Mouse (Mus musculus) adrenal gland, adult (tissue): ENCODE measurements around the gene Srrm4.

Experiments used
- DNase-seq, 2 experiments: peaks; one replicate each; pipeline ENCODE4 v3.0.0; 2022 to 2023; ENCODE audit warnings: low spot score in 1 of 2; ENCODE audit not compliant: inconsistent age in 2 of 2

The Srrm4 gene

DNA sequence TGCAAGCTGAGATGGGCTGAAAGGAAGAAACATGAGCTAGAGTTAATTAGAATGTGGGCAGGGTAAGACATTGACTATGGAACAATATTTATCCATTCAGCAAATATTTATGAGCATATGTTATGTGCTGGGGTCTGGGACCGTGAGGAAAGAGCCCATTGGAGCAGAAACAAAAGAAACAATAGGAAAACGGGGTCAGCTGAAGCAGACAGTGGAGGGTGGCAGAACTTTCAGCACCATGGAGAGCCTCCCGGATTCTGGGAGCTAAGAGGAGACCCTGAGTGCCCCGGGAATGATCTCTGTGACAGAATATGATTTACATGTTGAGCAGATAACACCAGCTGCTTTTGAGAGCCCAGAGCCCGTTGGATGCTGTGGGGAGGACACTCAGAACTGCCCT is 37.7 kb downstream of the Srrm4 start:
- DNase-seq: peak in 1 of 2 experiments; percentile 61

DNA sequence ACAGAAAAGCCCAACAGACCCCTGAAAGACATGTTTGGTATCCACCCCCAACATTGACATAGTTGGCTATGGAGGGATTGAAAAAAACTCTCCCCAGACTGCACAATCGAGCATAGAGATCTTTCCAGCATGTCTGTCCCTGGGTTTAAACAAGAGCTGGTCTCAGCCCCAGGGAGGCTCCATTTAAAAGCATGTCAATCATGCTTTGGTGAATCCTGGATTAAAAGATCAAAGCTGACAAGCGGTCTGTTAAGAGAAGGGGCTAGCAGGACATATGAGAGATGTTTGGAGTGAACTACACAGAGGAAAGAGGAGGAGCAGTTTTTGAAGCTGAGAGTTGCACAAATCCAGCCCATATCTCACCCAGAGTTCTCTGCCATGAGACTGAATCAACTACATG is 38.5 kb downstream of the Srrm4 start:
- DNase-seq: no peak

DNA sequence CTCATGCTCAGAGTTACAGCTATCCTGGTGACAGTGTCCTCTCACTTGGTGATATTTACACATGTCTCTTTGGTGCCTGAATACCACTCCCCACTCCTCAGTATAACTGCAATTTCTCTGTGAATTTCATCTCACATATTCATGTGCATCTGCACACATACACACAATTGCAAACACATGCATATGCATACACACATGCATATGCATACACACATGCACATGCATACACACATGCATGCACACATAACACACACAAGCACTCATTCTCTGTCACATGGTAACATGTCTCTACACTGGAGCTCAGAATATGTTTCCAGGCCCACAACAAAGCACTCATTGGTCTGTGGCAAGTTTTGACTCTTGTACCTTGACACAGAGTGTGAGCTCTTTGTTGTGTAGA is 39.0 kb downstream of the Srrm4 start:
- no peak for DNase-seq

DNA sequence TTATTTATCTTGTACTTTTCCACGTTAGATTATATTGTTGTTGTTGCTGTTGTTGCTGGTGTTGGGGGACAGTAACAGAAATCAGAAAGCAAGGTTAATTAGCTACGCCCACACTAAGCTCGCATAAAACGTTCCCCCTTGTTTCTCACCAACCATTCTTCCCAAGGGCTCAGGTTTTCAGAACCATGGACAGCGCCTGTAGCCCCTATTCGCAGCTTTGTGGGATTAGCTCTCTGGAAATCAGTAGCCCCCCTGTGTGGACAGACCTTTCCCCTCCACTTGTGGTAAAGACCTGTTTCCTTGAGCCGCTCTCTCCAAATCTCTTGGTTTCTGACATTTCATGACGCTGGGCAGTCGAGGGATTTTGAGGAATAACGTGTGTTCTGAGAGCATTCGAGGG is 45.9 kb downstream of the Srrm4 start:
- peak in 1 of 2 experiments; percentile 48 for DNase-seq

DNA sequence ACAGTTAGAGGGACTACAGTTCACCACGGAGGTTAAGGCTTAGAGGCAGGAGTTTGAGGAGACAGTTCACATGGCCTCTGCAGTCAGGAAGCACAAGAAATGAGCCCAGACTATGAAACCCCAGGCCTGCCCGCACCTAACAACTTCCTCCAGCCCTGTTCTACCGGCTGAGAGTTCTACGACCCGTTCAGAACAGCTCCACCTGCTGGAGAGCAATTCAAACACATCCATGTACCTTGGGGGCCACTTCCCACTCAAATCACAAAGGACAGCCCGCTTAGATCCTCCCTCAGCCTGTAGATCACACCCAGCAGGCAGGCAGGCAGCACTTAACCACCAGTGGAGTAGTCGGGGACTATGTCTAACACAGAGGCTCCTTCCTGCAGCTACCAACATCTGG is 49.3 kb downstream of the Srrm4 start:
- peak in 1 of 2 experiments; percentile 33 for DNase-seq

DNA sequence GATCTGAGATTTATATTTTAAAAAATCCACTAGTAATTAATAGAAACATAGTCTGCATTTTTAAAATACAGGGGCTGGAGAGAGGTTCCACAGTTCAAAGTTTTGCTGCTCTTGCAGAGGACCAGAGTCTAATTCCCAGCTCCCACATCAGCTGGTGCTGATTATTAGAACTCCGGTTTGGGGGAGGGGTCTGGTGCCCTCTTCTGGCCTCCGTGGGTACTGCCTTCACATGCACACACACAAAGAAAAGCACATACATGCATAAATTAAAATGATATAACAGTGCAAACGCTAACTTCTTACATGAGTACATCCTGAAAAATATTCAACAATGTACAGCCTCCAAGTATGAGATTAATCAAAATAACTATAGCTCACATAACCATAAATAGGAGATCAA is 50.5 kb downstream of the Srrm4 start:
- no peak for DNase-seq

DNA sequence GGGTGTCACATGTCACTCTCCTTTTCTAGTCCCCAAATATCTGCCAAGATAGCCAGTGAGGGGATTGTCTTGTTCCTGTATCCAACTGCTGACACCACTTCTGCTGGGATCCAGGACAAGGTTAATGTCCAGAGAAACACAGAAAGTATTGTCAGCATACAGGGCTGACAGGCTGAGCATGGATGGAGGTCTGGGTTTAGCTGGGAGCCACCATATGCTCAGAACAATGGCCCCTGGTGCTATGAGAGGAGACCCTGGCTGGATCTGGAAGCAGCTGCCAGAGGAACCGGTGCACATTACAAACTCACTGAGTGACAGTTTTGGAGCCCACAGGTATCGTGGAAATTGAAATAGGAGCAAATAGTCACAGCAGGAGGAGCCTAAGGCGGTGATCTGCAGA is 52.3 kb downstream of the Srrm4 start:
- DNase-seq: no peak

DNA sequence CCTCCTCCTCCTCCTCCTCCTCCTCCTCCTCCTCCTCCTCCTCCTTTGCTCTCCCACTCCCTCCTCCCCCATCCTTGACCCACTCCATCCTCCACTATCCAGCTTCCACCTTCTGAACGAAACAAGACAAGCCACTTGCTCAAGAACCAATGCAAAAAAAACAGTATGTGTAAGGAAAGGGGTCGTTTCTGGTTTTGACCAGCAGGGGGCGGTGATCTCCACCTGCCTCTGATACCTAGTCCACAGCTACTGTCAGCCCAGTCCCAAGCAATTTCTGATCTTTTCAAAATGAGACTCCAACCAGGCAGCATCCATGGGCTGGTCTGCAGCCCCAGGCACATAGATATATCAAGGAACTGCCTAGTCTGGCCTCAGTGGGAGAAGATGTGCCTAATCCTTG is 53.1 kb downstream of the Srrm4 start:
- DNase-seq: peak in 1 of 2 experiments; percentile 58

DNA sequence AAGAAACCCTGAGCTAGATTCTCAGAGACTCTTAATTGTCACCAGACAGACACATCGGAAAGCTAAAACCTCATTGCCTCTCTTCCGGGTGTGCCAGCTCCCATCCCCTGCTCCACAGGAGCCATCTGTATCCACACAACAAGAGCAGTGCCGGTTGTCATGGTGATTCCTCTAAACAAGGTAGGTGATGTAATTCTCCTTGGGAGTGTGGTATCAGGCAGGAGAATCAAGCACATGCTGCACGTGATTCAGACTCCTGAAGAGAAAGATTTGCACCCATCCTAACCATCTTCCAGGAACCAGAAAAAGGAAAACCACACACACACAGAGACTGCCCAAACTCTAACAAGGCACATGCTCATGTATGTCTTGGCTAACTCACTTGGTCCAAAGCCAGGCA is 65.3 kb downstream of the Srrm4 start:
- DNase-seq: no peak

DNA sequence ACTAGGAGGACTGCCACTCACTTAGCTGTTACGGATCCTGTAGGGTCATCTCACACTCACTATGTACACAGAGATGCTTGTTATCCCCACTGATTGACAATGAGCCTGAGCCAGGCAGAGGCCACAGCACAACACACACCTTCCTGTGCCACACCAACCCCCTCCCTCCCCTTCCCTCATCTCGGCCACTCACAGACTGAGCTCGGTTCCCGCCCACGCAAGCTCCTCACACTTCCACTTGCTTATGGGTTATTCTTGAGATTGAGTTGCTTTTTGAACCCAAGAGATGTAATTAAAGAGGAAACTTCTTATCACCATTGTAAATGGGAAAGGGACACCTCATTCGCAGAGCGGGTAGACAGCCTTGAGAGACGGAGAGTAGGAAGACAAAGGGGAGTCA is 66.3 kb downstream of the Srrm4 start:
- DNase-seq: no peak

DNA sequence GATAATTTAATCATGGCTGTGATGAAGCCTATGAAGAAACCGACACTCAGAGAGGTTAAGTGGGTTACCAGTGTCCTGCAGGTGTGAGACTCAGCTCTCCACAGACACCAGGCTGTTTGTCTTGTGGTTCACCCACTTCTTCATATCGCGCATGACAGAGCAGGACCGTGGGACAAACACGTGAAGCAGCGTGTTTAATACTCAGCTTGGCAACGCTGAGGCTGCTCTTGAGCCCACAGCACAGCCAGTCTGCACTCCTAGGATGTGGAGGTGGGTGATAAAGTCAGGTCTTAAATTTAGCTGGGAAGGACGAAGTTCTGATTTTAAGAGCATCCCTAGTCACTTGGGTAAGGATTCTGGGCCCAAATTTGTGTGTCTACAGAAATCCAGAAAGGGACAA is 68.1 kb downstream of the Srrm4 start:
- no peak for DNase-seq

DNA sequence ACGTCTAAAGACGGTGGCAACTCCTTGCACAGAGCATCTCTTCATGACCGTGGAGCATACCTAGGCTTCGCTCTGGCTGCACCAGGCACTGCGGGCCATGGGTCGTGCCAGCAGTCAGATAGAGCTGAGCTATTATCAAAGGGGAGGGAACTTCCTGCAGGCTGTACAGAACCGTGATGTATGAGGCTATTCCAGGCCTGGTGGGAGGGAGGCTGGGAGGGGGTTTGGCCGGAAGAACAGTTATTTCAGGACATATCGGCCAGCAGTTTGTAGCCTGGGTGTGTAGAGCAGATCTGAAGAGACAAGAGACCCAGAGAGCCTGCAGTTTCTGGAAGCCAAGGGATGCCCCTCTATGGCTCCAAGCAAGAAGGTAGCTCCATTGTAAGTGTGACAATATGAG is 68.5 kb downstream of the Srrm4 start:
- DNase-seq: no peak

DNA sequence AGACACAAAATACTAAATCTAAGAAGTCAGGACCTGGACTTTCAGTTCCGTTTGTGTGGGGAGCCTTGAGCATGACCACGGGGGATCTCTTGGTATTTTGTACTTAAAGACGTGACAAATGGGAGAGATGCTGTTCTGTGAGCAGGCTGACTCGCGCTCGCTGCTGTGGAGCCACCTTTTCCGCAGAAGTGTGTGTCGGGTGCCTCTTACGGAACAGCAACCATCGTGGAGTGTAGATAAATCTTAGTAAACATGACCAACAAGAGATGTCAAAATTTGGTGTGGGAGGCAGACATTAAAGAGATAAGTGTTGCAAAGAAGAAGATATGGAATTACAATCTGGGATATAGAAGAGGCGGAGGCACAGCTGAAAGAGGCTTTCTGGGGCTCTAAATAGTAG is 69.3 kb downstream of the Srrm4 start:
- no peak for DNase-seq

DNA sequence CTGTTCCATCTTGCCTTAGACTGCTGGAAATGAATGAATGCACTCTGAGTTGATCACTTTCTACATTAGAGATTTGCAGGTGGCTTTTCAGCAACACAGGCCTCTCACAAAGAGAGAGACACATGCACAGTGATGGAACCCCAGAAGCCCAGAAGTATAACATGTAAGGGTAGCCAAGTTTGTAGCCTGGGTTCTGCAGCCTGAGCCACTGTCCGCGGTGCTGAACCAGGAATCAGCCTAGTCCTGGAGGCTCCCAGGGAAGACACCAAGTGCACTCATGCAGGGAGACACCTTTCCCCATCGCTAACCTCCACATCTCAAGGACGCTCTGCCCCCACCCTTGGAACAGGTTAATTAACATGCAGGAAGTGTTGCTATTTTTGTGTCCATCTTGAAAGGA is 73.6 kb downstream of the Srrm4 start:
- peak in 1 of 2 experiments; percentile 49 for DNase-seq

DNA sequence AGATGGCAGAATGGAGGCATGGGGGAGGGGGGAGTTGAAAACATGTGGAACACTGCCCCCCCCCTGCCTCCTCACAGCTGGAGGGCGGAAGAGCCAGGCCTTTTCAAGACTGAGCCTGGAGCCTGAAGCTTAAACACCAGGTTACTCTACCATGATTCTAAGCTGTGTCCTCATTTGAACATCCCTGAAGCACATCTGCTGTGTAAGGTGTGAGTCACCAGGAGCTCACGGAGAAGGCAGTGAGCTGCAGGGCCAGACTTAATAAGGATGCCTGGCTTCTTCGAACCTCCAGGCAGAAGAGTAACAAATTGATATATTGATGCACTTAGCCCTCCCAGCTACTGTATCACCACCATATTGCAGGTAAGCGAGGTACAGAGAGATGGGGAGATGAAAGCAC is 79.5 kb downstream of the Srrm4 start:
- peak in 1 of 2 experiments; percentile 47 for DNase-seq

DNA sequence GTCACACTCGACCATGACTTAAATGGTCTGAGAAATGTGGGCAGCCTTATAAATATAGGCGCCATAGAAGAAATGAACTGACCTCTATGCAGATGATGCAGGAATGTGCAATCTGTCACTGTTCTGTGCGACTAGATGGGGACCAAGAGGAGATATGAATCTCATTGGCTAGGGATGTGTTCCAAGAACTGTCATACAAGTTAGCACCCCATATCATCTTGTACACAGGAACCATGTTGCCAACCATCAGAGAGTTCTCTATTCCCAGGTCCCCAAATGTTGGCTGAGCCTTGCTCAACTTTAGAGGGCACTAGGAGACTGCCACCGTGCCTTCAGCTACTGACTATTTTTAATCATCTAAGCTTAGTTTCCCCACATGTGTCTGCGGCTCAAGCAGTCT is 81.4 kb downstream of the Srrm4 start:
- no peak for DNase-seq

DNA sequence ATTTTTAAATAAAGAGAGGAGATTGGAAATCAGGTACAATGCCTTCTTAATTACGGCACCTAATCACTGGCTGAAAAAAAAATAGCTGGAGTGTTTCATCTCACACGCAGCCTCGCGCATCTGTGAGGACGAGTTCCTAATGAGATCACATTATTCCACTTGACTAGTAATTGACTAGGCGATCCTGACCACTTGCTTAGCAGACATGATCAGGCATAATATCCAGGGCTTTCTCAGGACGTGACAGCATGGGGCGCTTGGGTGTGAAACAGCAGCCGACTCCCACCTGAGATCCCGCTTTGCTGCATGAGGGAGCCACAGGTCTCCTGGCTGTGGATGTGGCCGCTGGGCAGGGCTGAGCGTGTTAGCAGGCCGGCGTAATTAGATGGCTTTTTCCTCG is 90.3 kb downstream of the Srrm4 start:
- no peak for DNase-seq

DNA sequence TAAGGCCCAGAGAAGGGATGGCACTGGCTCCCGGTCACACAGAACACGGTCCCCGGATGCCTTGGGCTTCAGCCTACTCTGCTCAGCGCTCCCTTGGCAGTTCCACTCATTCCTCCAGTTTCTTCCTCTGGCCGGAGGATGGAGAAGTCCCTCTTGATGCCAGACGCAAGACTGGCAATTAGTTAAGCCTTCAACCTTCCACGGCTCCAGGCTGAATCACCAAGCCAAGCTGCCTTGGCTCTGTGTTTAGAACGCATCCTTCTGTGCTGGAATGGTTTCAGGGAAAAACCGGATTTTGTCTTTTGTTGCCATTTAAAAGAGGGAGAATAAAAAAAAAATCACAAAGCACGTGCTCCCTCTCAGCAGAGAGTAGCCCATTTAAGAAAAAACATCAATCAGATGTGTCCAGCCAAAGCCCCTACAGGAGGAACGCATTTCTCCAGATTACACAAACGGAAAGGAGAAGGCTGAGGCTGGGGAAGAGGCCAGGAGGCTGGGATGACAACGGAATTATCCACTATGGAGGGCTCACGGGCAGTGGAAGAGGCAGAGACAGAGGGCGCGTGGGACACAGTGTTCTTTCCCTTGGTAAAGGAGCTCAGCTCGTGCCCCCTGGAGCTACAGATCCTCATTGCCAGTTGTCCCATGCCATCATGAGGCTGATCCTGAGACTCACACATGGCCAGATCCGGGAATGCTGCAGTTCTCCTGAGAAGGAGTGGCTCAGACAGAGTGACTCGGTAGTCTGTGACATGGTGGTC is 92.6 kb downstream of the Srrm4 start:
- DNase-seq: no peak

DNA sequence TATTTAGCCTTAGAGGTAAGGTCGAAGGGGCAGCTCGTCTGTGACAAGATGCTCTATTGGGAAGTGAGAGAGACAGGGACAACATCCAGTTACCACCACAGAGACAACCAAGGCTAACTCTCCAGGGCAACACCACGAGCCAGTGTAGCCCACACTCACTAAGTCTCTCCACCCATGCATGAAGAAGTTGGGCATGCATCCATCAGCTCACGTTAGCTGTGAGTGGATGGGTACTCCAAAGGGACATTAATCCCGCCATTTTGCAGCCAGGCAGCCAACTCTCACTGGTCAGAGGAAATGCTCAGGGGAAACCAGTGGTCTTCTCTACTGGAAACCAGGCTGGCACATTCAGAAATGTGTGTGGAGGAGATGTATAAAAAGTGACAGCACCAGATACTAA is 93.8 kb downstream of the Srrm4 start:
- no peak for DNase-seq

DNA sequence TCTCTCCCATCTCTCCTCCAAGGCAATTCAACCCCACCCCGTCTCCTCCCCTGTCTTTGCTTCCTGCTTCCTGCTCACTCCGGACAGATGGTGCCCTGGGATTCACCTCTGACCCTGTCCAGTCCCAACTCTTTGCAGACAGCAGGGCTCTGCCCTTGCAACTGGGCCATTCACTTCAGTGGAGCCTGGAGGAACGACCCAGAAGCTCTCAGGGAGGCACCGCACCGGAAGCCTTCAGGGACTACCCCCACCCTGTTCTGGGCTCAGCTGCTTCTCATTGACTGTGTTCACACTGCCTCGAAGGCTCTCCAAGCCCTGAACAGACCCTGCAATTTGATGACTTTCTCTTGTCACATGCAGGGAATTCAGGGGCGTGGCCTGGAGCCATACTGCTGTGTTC is 94.4 kb downstream of the Srrm4 start:
- DNase-seq: peak; percentile 33 to 65

DNA sequence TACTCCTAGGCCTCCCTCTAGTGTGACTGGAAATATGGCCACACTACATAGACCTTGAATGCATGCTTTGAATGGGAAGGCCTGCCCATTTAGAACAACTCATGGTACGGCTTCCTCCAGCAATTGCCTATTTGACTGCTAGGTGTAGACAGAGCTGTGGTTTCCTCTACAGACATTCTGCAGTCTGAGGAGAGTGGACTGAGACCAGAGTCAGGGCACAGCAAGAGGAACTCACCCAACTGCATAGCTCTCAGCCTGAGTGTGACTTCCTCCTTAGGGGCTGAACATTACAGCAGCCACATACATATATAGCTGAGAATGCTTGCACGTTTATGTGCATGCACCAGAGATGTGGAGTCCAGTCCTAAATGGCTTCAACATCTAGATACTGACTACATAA is 94.9 kb downstream of the Srrm4 start:
- DNase-seq: no peak

DNA sequence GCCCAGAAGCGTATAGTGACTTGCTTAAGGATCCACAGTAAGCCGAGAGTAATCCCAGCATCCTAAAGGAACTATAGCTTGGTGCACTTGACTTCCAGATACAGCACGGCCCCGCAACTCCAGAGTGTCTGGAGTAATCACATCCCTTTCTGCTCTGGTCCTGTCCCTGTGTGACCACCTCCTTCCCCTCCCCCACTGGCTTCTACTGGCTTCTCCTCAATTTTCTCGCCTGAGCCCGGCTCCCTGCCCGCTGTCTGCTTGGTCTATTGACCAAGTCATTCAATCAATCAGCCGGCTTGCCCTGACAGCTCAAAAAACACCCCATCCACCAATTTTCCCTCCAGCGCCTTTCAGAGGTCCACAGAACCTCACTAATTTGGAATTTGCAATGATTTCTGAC is 96.2 kb downstream of the Srrm4 start:
- no peak for DNase-seq

DNA sequence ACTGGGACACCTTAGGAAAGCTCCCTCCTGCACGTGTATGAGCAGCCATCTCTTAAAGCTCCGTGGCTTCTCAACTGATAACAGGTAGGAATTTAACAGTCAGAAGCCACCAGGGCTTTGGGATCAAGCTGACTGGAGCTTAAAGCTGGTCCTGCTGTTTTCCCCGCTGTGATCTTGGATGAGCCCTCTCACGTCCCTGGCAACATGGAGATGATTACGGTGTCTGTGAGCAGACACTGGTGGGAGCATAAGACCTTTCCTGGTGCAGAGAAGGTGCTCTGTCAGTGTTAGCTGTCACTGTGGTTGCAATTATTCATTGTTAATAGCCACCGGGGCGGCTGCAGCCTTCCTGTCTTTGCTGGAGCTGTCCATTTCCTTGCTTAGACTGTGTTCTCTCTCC is 97.2 kb downstream of the Srrm4 start:
- DNase-seq: no peak
